ENCODE assay signal across 7 mouse cellular contexts in genomic region chr2:103566713-103567521, GRCm38 (mm10). TPM values are rescaled to one million over a fixed set of nuclear protein-coding genes. Genes with fewer than 3 reads are reported as not detected.
DNase-seq lines count a peak whose midpoint lies in the region; ATAC-seq and TF ChIP-seq lines count a peak whose summit lies in the region.

No protein-coding gene starts in this region.

- peak overlapping the region; percentile 48 for H3K4me3 ChIP-seq in intestine, postnatal 0 days (ENCODE audit: low read depth, low read length)
- H3K4me3 ChIP-seq in limb, embryonic 13.5 days = peak overlapping the region; percentile 88
- H3K4me3 ChIP-seq in midbrain, embryonic 13.5 days (replicated peaks) = peak overlapping the region; percentile 76

- peaks cover 2% of the 10 kb centered on the region; the same call in 1 of the 2 replicates for H3K4me1 ChIP-seq in intestine, postnatal 0 days (replicated peaks; ENCODE audit: control insufficient read depth, insufficient read depth, low read length)
- peaks cover 51% of the 10 kb centered on the region for H3K4me1 ChIP-seq in limb, embryonic 13.5 days
- peaks cover 55% of the 10 kb centered on the region for H3K4me1 ChIP-seq in midbrain, embryonic 13.5 days (replicated peaks)

- H3K9me3 ChIP-seq in intestine, postnatal 0 days (ENCODE audit: control insufficient read depth) = no peaks in the 10 kb centered on the region
- no peaks in the 10 kb centered on the region for H3K9me3 ChIP-seq in limb, embryonic 13.5 days
- H3K9me3 ChIP-seq in midbrain, embryonic 13.5 days = no peaks in the 10 kb centered on the region

- ATAC-seq in granulocyte monocyte progenitor cell, adult 5-6 weeks (replicated peaks; ENCODE audit: poor library complexity, severe bottlenecking) = peak; percentile 35
- peak; percentile 39 for ATAC-seq in intestine, postnatal 0 days
- ATAC-seq in limb, embryonic 13.5 days (ENCODE audit: low FRiP score, low read depth) = peak; percentile 9; the same call in 1 of the 2 replicates
- ATAC-seq in midbrain, embryonic 13.5 days = peak; percentile 43

- H3K27me3 ChIP-seq in intestine, postnatal 0 days (replicated peaks; ENCODE audit: control insufficient read depth, insufficient read depth, low read length) = peaks cover 4% of the 10 kb centered on the region
- H3K27me3 ChIP-seq in limb, embryonic 13.5 days = peaks cover 17% of the 10 kb centered on the region
- peaks cover 7% of the 10 kb centered on the region for H3K27me3 ChIP-seq in midbrain, embryonic 13.5 days

- TF ChIP-seq CTCF in intestine, postnatal 0 days (IDR thresholded peaks at IDR 0.05; ENCODE audit: low read depth) = peak; percentile 37; the same call in 1 of the 2 replicates

- H3K9ac ChIP-seq in intestine, postnatal 0 days (ENCODE audit: low read depth, low read length) = peak overlapping the region; percentile 55
- peak overlapping the region; percentile 88 for H3K9ac ChIP-seq in limb, embryonic 13.5 days
- peak overlapping the region; percentile 80 for H3K9ac ChIP-seq in midbrain, embryonic 13.5 days (replicated peaks)

- peak overlapping the region; percentile 98 for H3K4me2 ChIP-seq in intestine, postnatal 0 days (replicated peaks; ENCODE audit: low read depth)
- peak overlapping the region; percentile 92 for H3K4me2 ChIP-seq in limb, embryonic 13.5 days (replicated peaks)
- peak overlapping the region; percentile 99 for H3K4me2 ChIP-seq in midbrain, embryonic 13.5 days (replicated peaks)

- peak overlapping the region; percentile 71 for H3K27ac ChIP-seq in intestine, postnatal 0 days (ENCODE audit: low read depth, low read length)
- H3K27ac ChIP-seq in limb, embryonic 13.5 days = peak overlapping the region; percentile 92
- H3K27ac ChIP-seq in midbrain, embryonic 13.5 days = peak overlapping the region; percentile 81

- peak; percentile 57 for DNase-seq in adrenal gland, adult 8-10 months
- peak; percentile 78 for DNase-seq in embryo, embryonic 10.5 days (ENCODE audit: low spot score)
- DNase-seq in spleen, postnatal 10 days (ENCODE audit: low spot score in 2 of 2) = peak; percentile 61 to 65

- no peaks in the 10 kb centered on the region for H3K36me3 ChIP-seq in intestine, postnatal 0 days (ENCODE audit: control insufficient read depth, insufficient read depth)
- H3K36me3 ChIP-seq in limb, embryonic 13.5 days = no peaks in the 10 kb centered on the region
- H3K36me3 ChIP-seq in midbrain, embryonic 13.5 days = no peaks in the 10 kb centered on the region

- under 1% methylated on average over 76 of the region's 79 CpGs for WGBS in intestine, postnatal 0 days
- under 1% methylated on average over 77 of the region's 79 CpGs for WGBS in limb, embryonic 13.5 days
- under 1% methylated on average over 79 of the region's 79 CpGs for WGBS in midbrain, embryonic 13.5 days

RNA-seq across cellular contexts. Expression of gene Abtb2, which starts 0.8 kb away (rescaled TPM):
- total RNA-seq in adrenal gland, adult 8-10 months (2022) = 10 to 100 TPM in 3 of 4 experiments, 1 to 10 TPM in 1; 8.8 to 57.0 (median 24.5) TPM
- 0.32 TPM in 1 of 2 replicates, not detected in the other for total RNA-seq in granulocyte monocyte progenitor cell, adult 5-6 weeks (2014; fragmentation: Nextera tagmentation)
- total RNA-seq in granulocyte monocyte progenitor cell, adult 5-6 weeks (2017) = 0.30 and 0.41 TPM in 2 replicates
- polyA plus RNA-seq in intestine, postnatal 0 days (2015; fragmentation: Nextera tagmentation; extraction: Ambion mirVana) = 3.8 and 3.9 TPM in 2 replicates
- polyA plus RNA-seq in limb, embryonic 13.5 days (2015; fragmentation: Nextera tagmentation; extraction: Ambion mirVana) = 17.6 and 20.5 TPM in 2 replicates
- polyA plus RNA-seq in midbrain, embryonic 13.5 days (2015; fragmentation: Nextera tagmentation; extraction: Ambion mirVana) = 11.2 and 12.8 TPM in 2 replicates

Comparison
In these comparisons a context has a peak if more than half of its experiments do, and no peak if none do; other contexts are left out.
1. Peak in every context shown above with its lines: DNase-seq, ATAC-seq, H3K4me3 ChIP-seq and H3K27ac ChIP-seq.